Mouse (Mus musculus): ENCODE results near the gene St6gal1.

Gene St6gal1

DNA sequence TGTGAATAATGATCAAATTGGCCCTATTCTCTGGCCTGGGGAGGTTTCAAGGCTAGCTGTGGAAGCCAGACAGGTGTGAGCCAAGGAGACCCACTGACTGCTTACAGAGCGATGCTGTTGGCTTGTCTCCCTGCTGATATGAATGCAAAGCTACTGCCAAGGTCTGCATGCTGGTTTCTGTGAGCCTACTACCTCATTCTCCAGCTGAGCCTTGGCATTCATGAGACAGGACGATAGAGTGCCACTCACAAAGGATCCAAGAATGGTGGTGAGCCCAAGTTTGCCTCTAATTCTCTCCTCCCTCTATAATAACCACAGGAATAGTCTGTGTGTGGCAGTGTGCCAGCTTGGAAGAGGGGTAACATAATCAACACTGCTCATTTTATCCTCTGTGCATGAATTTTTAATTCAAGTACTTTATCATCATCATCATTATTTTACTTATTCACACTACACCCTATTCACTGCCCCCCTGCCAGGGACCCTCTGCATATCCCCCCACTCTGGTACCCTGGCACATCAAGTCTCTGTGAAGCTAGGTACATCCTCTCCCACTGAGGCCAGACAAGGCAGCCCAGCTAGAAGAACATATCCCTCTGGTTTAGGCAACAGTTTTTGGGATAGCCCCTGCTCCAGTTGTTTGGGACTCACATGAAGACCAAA lies 139.9 kb downstream of the St6gal1 start:
- no peak for DNase-seq

GRCm38 (mm10) chr16:23369124-23369523 lies 144.6 kb downstream of the St6gal1 start:
- DNase-seq, result no peak

DNA sequence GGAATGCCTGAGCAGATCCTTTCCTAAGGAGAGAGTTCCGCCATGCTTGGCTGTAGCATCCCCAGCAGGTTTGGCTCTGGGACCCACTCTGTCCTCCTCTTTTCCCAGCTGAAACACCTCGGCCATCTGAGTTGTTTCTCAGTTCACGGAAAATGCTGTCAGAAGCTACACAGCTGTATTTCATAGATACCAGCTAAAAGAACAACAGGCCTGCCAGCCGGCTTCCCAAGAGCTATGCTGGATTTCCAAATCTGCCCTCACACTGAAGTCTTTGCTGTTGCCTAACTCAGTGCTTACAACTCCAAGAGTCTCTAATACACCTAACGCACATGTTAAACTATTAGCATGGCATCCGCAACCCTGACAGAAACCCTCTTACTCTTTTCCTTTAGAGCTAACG lies 146.2 kb downstream of the St6gal1 start:
- DNase-seq, result no peak

DNA sequence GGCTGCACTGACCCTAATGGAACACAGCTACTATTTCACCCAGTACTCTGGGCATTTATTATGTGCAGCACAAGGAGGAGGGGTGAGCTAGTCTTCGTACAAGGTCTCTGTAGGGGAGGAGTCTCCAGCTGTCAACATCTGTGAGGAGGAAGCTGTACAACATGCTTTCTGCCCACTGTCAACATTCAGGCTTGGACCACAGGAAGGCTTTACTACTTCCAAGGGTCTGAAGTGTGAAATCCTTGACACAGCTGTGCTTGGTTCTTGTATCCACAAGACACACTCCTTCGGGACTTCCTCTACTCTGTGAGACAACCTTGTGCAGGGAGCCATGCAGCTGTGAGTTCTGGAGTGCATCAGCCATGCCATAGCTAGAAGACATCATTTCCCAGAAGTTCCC lies 147.8 kb downstream of the St6gal1 start:
- DNase-seq, result no peak

- no peak for DNase-seq
Measured at GRCm38 (mm10) chr16:23374068-23374467, 149.5 kb downstream of the St6gal1 start.

DNA sequence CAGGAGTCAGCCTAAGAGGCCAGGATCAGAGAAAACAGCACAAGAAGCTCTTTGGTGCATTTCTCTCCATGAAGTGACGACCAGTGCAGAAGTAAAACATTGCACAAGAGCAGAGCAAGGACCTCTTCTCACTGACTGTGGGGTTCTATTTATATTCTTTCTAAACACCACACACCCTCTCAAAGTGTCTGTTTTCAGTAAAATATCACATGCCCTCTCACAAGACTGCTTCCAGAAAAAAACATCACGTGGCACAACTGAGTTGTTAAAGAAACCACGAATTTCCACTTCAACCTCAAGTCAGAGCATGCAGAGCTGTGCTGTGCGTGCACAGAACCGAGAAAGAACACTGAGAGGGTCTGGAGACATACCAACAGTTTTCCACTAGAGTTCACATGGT lies 150.4 kb downstream of the St6gal1 start:
- DNase-seq, result no peak

DNA sequence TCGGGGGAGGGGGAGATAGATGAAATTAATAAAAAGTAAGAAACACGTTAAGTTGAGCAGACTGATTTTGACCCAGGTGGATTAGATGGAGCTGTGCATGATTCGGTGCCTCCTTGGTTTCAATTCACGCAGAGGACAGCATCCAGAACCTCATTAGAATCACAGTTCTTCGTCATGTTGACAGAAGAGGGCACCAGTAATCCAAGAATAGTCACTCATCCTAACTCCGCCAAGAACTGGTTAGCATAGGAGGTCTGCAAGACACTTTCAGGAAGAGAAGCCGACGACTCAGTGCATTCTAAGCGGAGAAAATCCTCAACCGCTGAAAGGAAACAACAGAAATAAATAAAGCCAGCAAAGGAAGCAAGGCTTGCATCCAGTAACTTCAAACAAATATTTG lies 151.6 kb downstream of the St6gal1 start:
- DNase-seq, result no peak

DNA sequence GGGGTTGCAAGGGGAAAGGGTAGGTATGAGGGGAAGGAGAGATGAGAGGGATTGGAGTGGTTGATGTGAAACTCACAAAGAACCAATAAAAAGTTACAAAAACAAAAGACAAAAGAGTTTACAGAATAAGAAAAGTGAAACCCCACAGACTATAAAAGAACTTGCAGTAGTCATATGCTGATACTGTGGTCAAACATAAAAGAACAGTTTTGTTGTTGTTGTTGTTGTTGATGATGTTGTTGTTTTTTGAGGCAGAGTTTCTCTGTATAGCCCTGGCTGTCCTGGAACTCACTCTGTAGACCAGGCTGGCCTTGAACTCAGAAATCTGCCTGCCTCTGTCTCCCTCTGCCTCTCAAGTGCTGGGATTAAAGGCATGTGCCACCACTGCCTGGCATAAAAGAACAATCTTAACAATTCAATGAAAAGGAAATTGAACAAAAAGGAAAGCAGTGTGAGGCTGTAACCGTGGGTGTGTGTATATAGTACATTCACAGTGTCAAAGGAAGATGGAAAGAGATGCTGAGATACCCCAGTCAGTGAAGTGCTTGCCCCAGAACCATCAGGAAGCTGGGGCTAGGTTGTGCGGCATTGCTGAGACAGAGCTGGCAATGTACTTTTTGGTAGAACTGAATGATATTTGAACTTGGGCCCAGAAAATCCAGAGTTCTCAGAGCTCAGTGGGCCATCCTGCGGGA lies 155.1 kb downstream of the St6gal1 start:
- no peak for DNase-seq

- DNase-seq, result no peak
Measured at GRCm38 (mm10) chr16:23384304-23384703, 159.8 kb downstream of the St6gal1 start.

GRCm38 (mm10) chr16:23397931-23398330 lies 173.4 kb downstream of the St6gal1 start:
- no peak for DNase-seq

- DNase-seq, result no peak
Measured at GRCm38 (mm10) chr16:23401463-23401862, 176.9 kb downstream of the St6gal1 start.

- DNase-seq, result no peak
Measured at GRCm38 (mm10) chr16:23401959-23402358, 177.4 kb downstream of the St6gal1 start.

DNA sequence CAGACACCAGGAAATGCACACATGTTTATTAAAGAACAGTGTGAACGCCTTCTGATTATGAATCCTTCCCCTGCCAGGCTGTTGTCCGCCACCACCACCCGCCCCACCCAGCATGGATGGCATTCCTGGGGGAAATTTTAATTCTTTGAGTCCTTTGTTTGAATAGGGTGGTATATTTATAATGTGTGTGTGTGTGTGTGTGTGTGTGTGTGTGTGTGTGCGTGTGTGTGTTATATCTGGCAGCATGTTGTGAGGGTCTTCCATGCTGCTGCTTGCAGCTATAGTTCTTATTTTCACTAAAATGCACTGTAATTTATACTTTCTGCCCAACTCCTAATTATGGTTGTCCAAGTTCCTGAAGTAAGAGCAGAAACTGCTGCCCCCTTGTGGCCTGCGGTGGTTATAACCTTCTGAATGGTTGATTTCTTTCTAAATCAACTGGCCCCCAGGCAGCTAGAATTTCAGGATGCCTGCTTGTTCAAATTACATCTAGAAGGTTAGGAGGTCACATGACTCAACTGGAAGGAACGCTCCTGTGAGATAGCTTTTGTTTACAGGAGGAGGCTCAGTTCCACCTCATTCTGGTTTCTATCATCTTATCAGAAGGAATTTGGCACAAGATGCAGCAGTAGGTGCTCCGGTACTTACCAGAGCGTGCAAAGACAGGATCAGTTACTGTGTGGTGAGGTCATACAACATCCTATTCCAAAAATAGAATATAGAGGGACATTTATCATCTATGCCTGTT lies 178.6 kb downstream of the St6gal1 start:
- DNase-seq, result peak; percentile 45

Data from kidney, adult 11 months (tissue).